Mouse (Mus musculus): Measurements from ENCODE around the gene Dcaf11. TPM values are rescaled to one million over a fixed set of nuclear protein-coding genes. Genes with fewer than 3 reads are reported as not detected.

The Dcaf11 gene
- polyA plus RNA-seq, 1 experiment from 2014 or later: 102 TPM

DNA sequence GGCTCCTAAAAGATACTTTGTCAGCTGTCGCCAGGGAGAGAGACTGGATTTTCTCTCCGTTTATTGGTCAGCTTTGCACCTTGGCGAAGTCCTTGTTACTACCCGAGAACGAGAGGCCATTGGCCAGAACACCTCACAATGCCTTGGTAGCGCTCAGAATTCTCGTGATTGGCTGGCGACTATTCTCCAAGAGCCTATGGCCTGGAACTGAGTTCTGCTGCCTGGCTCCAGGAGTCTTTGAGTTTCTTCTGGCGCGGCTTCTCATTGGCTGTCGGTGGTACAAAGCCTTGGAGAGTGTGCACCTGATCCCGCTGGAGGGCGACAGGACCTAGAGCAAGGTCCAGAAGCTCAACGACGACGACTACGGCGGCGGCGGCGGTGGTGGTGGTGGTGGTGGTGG is 58.0 kb downstream of the Dcaf11 start, which contains the start of gene Rec8:
Gene Rec8, plus strand, starts transcription at position 216 of the 400 bp plus-strand sequence.
- H3K9ac ChIP-seq (ENCODE audit: low read depth, low read length): peak within 1 kb of the TSS; percentile 46; the same call in 1 of the 2 replicates
- no peaks in the 10 kb centered on the region for H3K36me3 ChIP-seq (ENCODE audit: control insufficient read depth, insufficient read depth, low read length)
- peak within 1 kb of the TSS; percentile 49 for H3K4me2 ChIP-seq (ENCODE audit: low read depth, low read length)
- H3K27me3 ChIP-seq (replicated peaks; ENCODE audit: control insufficient read depth, insufficient read depth, low read length): no peaks in the 10 kb centered on the region
- peak; percentile 90 for ATAC-seq
- H3K4me1 ChIP-seq (ENCODE audit: control insufficient read depth, insufficient read depth, low read length): peaks cover 9% of the 10 kb centered on the region; the same call in 1 of the 2 replicates
- no peak within 1 kb of the TSS for H3K27ac ChIP-seq (ENCODE audit: low read length)
- H3K9me3 ChIP-seq (ENCODE audit: control insufficient read depth, low read length): no peaks in the 10 kb centered on the region
- WGBS: 28% methylated on average over 21 of the region's 21 CpGs
- peak within 1 kb of the TSS; percentile 37 for H3K4me3 ChIP-seq (ENCODE audit: low read length)

DNA sequence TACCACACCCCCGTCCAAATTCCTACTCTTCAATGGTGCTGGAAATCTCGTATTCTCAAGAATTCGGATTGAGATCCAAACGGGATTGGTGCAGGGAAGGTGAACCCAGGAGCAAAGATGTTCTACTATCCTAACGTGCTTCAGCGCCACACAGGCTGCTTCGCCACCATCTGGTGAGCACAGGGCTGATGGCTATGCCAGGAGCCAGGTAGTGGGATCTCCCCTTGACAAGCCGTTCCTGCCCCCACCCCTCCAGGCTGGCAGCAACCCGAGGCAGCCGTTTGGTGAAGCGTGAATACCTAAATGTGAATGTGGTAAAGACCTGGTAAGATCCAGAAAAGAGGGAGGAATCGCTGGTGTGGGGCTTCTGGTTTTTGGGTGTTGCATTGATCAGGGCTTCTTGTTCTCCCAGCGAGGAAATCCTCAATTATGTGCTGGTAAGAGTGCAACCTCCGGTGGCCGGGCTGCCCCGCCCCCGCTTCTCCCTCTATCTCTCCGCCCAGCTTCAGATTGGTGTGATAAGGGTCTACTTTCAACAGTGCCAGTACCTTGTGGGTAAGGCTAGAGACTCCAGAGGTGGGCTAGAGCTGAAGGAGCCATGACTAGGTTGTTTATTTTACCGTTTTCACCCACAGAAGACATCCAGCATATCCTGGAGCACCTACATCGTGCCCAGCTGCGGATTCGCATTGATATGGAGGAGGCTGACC is 58.8 kb downstream of the Dcaf11 start:
- H3K4me3 ChIP-seq (ENCODE audit: low read length): peak overlapping the region; percentile 37
- no peaks in the 10 kb centered on the region for H3K27me3 ChIP-seq (replicated peaks; ENCODE audit: control insufficient read depth, insufficient read depth, low read length)
- peak overlapping the region; percentile 49 for H3K4me2 ChIP-seq (ENCODE audit: low read depth, low read length)
- 34% methylated on average over 22 of the region's 22 CpGs for WGBS
- ATAC-seq: no peak
- H3K9ac ChIP-seq (ENCODE audit: low read depth, low read length): peak overlapping the region; percentile 46; the same call in 1 of the 2 replicates
- peaks cover 9% of the 10 kb centered on the region; the same call in 1 of the 2 replicates for H3K4me1 ChIP-seq (ENCODE audit: control insufficient read depth, insufficient read depth, low read length)
- H3K9me3 ChIP-seq (ENCODE audit: control insufficient read depth, low read length): no peaks in the 10 kb centered on the region
- no peak overlapping the region for H3K27ac ChIP-seq (ENCODE audit: low read length)
- no peaks in the 10 kb centered on the region for H3K36me3 ChIP-seq (ENCODE audit: control insufficient read depth, insufficient read depth, low read length)

Other genes with a start within 250 kb of the Dcaf11 start
- gene Dhrs4, start 81.2 kb upstream of the Dcaf11 start, polyA plus RNA-seq (2015; fragmentation: Nextera tagmentation; extraction: Ambion mirVana): 165 and 167 TPM in 2 replicates
- 1.0 TPM in 2 replicates for gene Carmil3, start 69.4 kb upstream of the Dcaf11 start, polyA plus RNA-seq (2015; fragmentation: Nextera tagmentation; extraction: Ambion mirVana)
- 0.61 TPM in 2 replicates for gene Cpne6, start 49.6 kb upstream of the Dcaf11 start, polyA plus RNA-seq (2015; fragmentation: Nextera tagmentation; extraction: Ambion mirVana)
- gene Nrl, start 35.0 kb upstream of the Dcaf11 start, polyA plus RNA-seq (2015; fragmentation: Nextera tagmentation; extraction: Ambion mirVana): not detected in 2 replicates
- 46.2 and 51.8 TPM in 2 replicates for gene Pck2, start 19.7 kb upstream of the Dcaf11 start, polyA plus RNA-seq (2015; fragmentation: Nextera tagmentation; extraction: Ambion mirVana)
- gene A730061H03Rik, start 400 bp downstream of the Dcaf11 start, polyA plus RNA-seq (2015; fragmentation: Nextera tagmentation; extraction: Ambion mirVana): 2.0 and 2.2 TPM in 2 replicates
- gene Fitm1, start 15.6 kb downstream of the Dcaf11 start, polyA plus RNA-seq (2015; fragmentation: Nextera tagmentation; extraction: Ambion mirVana): 0.18 and 0.28 TPM in 2 replicates
- 217 and 224 TPM in 2 replicates for gene Psme1, start 18.1 kb downstream of the Dcaf11 start, polyA plus RNA-seq (2015; fragmentation: Nextera tagmentation; extraction: Ambion mirVana)
- gene Emc9, start 25.3 kb downstream of the Dcaf11 start, polyA plus RNA-seq (2015; fragmentation: Nextera tagmentation; extraction: Ambion mirVana): 14.0 and 15.6 TPM in 2 replicates
- gene Psme2, start 31.1 kb downstream of the Dcaf11 start, polyA plus RNA-seq (2015; fragmentation: Nextera tagmentation; extraction: Ambion mirVana): 347 and 368 TPM in 2 replicates
- gene Rnf31, start 31.7 kb downstream of the Dcaf11 start, polyA plus RNA-seq (2015; fragmentation: Nextera tagmentation; extraction: Ambion mirVana): 19.0 and 19.8 TPM in 2 replicates
- 11.6 and 12.9 TPM in 2 replicates for gene Irf9, start 43.6 kb downstream of the Dcaf11 start, polyA plus RNA-seq (2015; fragmentation: Nextera tagmentation; extraction: Ambion mirVana)
- 13.1 and 13.9 TPM in 2 replicates for gene Rec8, start 58.0 kb downstream of the Dcaf11 start, polyA plus RNA-seq (2015; fragmentation: Nextera tagmentation; extraction: Ambion mirVana)
- 65.5 and 71.1 TPM in 2 replicates for gene Ipo4, start 76.0 kb downstream of the Dcaf11 start, polyA plus RNA-seq (2015; fragmentation: Nextera tagmentation; extraction: Ambion mirVana)
- gene Gm49378, start 77.9 kb downstream of the Dcaf11 start, polyA plus RNA-seq (2015; fragmentation: Nextera tagmentation; extraction: Ambion mirVana): 0.53 and 0.70 TPM in 2 replicates
- gene Tm9sf1, start 83.8 kb downstream of the Dcaf11 start, polyA plus RNA-seq (2015; fragmentation: Nextera tagmentation; extraction: Ambion mirVana): 131 and 133 TPM in 2 replicates
- gene Tssk4, start 90.2 kb downstream of the Dcaf11 start, polyA plus RNA-seq (2015; fragmentation: Nextera tagmentation; extraction: Ambion mirVana): 1.0 and 1.3 TPM in 2 replicates
- gene Mdp1, start 100.5 kb downstream of the Dcaf11 start, polyA plus RNA-seq (2015; fragmentation: Nextera tagmentation; extraction: Ambion mirVana): 65.6 and 70.7 TPM in 2 replicates
- 52.3 and 58.4 TPM in 2 replicates for gene Gmpr2, start 111.9 kb downstream of the Dcaf11 start, polyA plus RNA-seq (2015; fragmentation: Nextera tagmentation; extraction: Ambion mirVana)
- gene Nedd8, start 112.1 kb downstream of the Dcaf11 start, polyA plus RNA-seq (2015; fragmentation: Nextera tagmentation; extraction: Ambion mirVana): 464 and 495 TPM in 2 replicates
- gene Tinf2, start 121.8 kb downstream of the Dcaf11 start, polyA plus RNA-seq (2015; fragmentation: Nextera tagmentation; extraction: Ambion mirVana): 32.6 and 37.1 TPM in 2 replicates
- 0.75 and 1.4 TPM in 2 replicates for gene Tgm1, start 153.9 kb downstream of the Dcaf11 start, polyA plus RNA-seq (2015; fragmentation: Nextera tagmentation; extraction: Ambion mirVana)
- gene Rabggta, start 162.3 kb downstream of the Dcaf11 start, polyA plus RNA-seq (2015; fragmentation: Nextera tagmentation; extraction: Ambion mirVana): 36.9 and 37.5 TPM in 2 replicates
- gene Dhrs1, start 185.7 kb downstream of the Dcaf11 start, polyA plus RNA-seq (2015; fragmentation: Nextera tagmentation; extraction: Ambion mirVana): 151 and 173 TPM in 2 replicates
- gene Nop9, start 185.7 kb downstream of the Dcaf11 start, polyA plus RNA-seq (2015; fragmentation: Nextera tagmentation; extraction: Ambion mirVana): 28.3 and 33.6 TPM in 2 replicates
- gene Cideb, start 198.5 kb downstream of the Dcaf11 start, polyA plus RNA-seq (2015; fragmentation: Nextera tagmentation; extraction: Ambion mirVana): 118 and 152 TPM in 2 replicates
- gene Ltb4r2, start 201.4 kb downstream of the Dcaf11 start, polyA plus RNA-seq (2015; fragmentation: Nextera tagmentation; extraction: Ambion mirVana): 0.35 and 0.82 TPM in 2 replicates
- gene Ltb4r1, start 206.0 kb downstream of the Dcaf11 start, polyA plus RNA-seq (2015; fragmentation: Nextera tagmentation; extraction: Ambion mirVana): 1.0 and 1.1 TPM in 2 replicates
- gene Adcy4, start 224.1 kb downstream of the Dcaf11 start, polyA plus RNA-seq (2015; fragmentation: Nextera tagmentation; extraction: Ambion mirVana): 6.5 and 6.6 TPM in 2 replicates
- gene Ripk3, start 228.9 kb downstream of the Dcaf11 start, polyA plus RNA-seq (2015; fragmentation: Nextera tagmentation; extraction: Ambion mirVana): 51.2 and 55.8 TPM in 2 replicates

Measured in intestine, embryonic 16.5 days (tissue).